Mouse (Mus musculus) cerebellum, postnatal 36 days (tissue): ENCODE results near the gene Abcb8.

Experiments used
- DNase-seq, 2 experiments: peaks; one replicate each; pipeline ENCODE4 v3.0.0; 2021 to 2022; ENCODE audit warnings: mixed read lengths in 2 of 2

Gene Abcb8

DNA sequence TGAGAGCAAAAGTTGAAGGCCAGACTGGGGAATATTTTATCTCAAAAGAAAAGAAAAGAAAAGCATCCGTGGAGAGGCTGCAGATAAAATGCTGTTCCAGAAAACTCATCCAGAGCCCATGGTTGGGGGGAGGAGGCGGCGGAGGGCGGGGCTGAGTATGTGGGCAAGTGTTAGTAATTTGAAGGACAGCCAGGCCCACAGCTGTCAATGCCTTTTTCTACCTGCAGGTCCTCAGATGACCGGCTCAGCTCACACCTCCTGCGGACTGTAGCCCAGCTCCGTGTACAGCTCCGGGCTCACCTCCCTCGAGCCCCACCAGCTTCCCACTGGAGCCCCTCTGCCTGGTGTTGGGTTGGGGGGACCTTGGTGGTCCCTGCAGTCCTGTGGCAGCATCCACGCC is 6.2 kb downstream of the Abcb8 start:
- no peak for DNase-seq

DNA sequence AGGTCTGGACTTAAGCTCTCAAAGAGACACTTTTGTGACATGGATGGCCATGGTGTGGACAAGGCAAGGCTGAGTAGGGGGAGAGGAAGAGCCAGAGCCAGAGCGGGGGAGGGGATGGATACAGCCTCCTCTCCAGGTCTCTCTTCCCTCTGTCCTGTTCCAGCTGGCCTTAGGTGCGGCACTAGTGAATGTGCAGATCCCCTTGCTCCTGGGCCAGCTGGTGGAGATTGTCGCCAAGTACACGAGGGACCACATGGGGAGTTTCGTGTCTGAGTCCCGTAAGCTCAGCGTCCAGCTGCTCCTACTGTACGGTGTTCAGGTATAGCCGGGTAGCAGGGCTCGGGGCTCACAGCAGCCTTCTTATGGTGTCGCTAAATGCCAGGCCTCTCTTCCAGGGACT is 6.9 kb downstream of the Abcb8 start:
- DNase-seq, result no peak

- no peak for DNase-seq
These were observed 7.6 kb downstream of the Abcb8 start for GRCm38 (mm10) chr5:24400911-24401605.

GRCm38 (mm10) chr5:24401969-24402368 is 8.5 kb downstream of the Abcb8 start:
- no peak for DNase-seq

GRCm38 (mm10) chr5:24404594-24405360 is 11.3 kb downstream of the Abcb8 start:
- DNase-seq, result no peak

- no peak for DNase-seq
These were observed 12.0 kb downstream of the Abcb8 start for GRCm38 (mm10) chr5:24405389-24405876.

DNA sequence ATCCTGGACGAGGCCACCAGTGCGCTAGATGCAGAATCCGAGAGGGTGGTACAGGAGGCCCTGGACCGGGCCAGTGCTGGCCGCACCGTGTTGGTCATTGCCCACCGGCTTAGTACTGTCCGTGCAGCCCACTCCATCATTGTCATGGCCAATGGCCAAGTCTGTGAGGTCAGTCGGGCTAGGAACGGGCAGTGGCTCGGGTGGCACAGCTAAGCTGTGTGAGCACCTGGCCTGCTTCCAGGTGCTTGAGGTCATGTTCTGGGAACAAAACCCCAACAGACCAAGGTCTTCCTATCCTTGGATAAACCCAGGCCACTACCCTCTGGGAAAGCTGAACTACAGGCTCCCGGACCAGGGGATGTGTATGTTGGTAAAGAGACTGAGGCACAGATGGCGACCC is 15.2 kb downstream of the Abcb8 start:
- DNase-seq, result no peak

DNA sequence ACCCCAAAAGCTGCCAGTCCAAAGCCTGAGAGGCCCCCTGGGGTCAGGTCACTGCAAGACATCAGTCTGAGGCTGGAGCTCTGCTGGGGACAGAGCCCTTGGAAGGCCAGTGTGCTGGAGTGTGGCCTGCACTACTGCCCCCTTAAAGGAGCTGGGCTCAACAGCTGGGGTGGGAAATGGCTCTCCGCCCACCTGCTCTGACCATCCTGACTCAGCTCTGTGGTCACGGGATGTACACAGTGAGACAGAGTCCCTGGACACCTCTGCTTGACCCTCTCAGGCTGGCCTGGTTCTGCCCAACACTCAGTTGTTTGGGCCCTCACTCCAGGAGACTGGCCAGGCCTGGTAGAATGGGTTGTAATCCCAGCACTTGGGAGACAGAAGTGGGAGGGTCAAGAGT is 16.0 kb downstream of the Abcb8 start:
- DNase-seq, result no peak

DNA sequence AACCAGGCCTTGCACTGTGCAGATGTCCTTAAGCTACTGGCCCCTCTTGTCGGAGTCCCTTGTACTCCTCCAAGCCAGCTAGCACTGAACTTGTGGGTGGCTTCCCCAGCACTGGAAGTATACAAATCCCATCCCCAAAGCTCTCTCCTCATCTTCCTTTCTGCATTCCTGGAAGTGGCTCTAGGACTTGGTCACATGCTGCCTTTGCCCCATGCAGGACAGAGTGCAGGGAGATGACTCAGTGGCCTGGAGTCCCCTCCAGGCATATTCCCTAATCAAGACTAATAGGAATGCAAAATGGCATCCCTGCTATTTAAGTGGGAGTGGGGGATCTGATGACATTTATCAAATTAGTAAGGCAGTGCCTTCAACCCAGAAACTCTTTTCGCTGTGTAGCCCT is 18.6 kb downstream of the Abcb8 start:
- no peak for DNase-seq

DNA sequence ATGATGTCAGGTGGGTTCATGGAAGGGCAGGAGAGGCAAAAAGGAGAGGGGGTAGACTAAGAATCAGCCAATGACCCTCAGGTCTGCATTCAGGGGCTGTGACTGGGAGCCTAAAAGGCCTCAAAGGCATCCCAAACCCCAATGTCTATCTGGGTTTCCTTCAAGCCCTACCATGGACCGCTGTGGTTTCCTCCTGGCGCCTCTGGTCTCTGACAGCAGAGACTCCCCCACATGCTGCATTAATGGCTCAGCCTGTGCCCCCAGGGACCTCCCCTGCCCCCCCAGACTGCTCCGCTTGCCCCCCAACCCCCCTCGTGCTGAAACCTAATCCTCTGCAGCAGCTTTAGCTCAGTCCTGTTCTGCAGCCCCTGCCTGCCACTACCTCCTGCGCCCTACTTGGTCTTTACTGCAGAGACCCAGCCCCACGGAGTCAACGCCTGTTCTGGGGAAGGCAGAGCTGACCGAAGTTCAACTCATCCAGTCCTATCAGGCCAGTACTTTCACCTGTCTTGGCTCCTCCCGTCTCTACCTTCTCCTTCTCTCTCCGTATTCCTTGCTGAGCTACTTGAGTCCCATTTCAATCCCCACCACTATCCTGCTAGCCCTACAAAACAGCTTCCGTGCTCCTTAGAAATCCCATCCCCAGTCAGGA is 19.7 kb downstream of the Abcb8 start, which contains the start of gene Asic3:
TSS of gene Asic3 (plus strand) at position 351 of the 652 bp plus-strand sequence.
- DNase-seq, result no peak

GRCm38 (mm10) chr5:24413938-24414337 is 20.5 kb downstream of the Abcb8 start:
- DNase-seq, result no peak

- peak; percentile 68 to 78 for DNase-seq
These were observed 22.8 kb downstream of the Abcb8 start for GRCm38 (mm10) chr5:24416222-24416736.

- no peak for DNase-seq
These were observed 24.1 kb downstream of the Abcb8 start for GRCm38 (mm10) chr5:24417587-24417986.

- no peak for DNase-seq
These were observed 26.9 kb downstream of the Abcb8 start for GRCm38 (mm10) chr5:24420381-24420780.

DNA sequence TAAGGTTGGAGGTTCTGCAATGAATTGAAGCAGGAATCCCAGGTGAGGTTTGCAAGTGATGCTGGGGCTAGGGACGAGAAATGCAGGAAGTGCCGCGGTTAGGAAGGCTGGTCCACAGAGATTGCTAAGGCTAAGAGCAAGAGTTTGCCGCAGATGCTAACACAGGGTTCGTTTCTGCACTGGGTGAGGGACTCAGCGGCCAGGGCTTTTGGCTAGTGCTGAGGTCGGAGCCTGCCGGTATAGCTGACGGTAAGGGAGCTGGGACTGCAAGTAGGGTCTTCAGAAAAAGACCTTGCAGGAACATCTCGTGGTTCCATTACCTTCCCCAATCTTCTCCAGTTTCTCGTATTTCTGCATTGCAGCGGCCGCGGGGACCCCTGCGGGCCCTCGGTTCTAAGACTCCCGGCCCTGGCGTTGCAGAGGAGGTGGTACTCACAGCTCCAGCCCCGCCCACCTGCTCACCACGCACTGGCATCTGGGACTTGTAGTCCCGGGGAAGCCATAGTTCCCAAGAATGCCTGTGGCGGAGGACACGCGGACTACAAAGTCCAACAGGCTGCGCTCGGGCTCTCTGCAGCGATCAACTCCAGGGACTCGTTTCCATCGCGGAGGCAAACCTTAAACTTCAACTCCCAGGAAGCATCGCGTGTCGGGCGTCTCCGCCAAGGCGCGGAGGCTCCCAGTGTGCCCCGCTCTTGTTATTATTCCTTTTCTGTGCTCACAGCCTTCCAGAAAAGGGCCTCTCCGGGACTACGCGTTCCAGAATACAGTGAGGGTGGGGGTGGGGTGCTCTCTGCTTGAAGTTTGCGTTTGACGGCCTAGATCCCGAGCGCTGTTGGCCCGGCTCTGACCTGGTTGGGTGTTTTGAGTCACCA is 29.9 kb downstream of the Abcb8 start, which contains the start of the genes Cdk5 and Slc4a2:
TSS of gene Cdk5 (minus strand) at position 402 of the 875 bp plus-strand sequence.
TSS of gene Slc4a2 (plus strand) at position 709 of the 875 bp plus-strand sequence.
- peak; percentile 98 for DNase-seq

DNA sequence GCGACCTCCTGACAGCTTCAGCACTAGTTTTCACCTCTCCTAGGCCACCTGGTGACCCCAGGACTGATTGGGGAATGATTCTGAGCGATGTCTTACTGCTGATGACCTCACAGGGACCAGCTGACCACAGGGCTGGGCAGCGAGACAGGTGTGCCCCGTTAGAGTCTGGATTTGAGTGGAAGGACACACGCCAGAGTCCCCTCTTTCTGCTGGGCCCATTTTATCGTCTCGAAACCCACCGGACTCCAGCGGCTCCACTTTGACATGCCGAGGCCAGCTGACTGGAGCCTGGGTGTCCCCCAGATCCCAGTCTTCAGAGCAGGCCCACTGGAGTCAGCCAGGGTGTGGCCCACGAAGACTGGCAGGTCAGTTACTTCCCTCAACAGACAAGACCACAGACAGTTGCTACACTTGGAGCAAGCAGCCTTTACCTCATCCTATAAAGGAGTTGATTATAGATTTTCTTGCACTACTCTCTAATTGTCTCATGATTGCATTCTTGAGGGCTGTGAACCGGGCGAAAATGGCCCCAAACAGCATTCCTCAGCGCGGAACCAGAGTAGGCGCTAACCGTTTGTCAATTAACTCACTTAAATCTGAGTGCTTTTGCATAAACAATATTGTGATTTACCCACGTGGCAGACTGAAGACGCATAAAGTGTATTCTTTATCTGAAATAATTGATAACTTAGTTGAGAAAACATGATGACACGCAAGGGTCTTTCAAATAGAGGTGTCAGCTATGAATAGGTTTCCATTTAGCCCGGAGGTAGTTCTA is 30.7 kb downstream of the Abcb8 start:
- DNase-seq, result no peak

GRCm38 (mm10) chr5:24424861-24425411 is 31.5 kb downstream of the Abcb8 start:
- peak; percentile 67 to 79 for DNase-seq

DNA sequence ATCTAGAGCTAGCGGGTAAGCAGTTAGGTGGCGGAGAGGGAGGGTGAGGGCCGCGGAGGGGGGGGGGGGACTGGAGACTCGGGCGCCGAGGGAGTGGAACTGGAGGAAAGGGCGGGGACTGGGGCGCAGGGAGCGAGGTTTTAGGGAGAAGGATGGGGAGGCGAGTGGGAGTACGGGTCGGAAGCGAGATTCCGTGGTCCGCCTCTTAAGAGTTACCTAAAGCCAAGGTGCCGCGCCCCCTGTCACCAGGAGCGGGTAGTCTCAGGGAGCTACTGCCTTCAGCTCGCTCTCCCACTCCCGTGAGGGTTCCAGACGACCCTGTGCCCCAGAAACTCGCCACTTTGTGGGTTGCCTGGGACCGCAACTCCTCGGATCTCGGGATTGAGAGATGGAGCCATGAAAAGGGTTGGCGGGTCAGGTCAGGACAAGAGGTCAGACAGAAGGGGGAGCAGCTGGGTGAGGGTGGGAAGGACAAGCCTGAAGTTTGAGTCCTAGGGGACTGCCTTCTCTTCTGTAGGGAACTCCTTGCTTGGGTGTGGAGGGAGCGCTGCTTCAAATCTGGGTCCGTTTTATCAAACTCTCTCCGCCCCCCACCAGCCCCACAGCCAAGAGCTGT is 32.1 kb downstream of the Abcb8 start:
- DNase-seq, result peak in 1 of 2 experiments; percentile 50

- no peak for DNase-seq
These were observed 32.6 kb downstream of the Abcb8 start for GRCm38 (mm10) chr5:24426037-24426432.

GRCm38 (mm10) chr5:24426556-24427284 is 33.3 kb downstream of the Abcb8 start:
- DNase-seq, result no peak
